Mouse (Mus musculus): ENCODE measurements around the gene Tat. TPM values are rescaled to one million over a fixed set of nuclear protein-coding genes. Genes with fewer than 3 reads are reported as not detected.

Tat gene
- polyA plus RNA-seq, 1 experiment from 2014 or later, result not detected

DNA sequence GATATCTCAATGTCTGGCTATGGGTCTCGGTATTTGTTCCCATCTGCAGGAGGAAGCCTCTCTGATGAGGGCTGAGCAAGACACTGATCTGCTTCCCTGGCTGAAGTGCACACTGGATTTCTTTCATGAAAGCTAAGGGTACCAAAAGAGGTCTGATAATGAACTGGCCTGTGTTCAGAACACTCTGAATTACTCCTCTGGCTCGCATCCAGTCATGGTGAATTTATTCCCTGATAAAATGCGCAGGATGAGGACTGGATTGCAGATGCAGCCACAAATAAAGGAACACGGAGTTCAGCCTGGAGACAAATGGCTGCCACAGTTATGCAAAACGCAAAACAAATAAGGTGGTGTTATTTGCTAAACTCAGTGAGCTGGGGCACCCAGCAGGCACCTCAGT, 6.3 kb upstream of the Tat start:
- Histone ChIP-seq H3K9ac (no peak overlapping the region), H3K9me3 (no peaks in the 10 kb centered on the region), H3K4me3 (no peak overlapping the region), H3K4me2 (replicated peaks) (no peak overlapping the region), H3K27ac (no peak overlapping the region), H3K4me1 (no peaks in the 10 kb centered on the region), H3K36me3 (no peaks in the 10 kb centered on the region), H3K27me3 (0 out of 2 replicates have a peak, but pooled peaks cover 2% of the 10 kb centered on the region)
- ATAC-seq (ENCODE audit: insufficient number of reproducible peaks, insufficient read depth, low FRiP score, low TSS enrichment), result no peak
- 48% methylated on average over 5 of the region's 5 CpGs for WGBS

DNA sequence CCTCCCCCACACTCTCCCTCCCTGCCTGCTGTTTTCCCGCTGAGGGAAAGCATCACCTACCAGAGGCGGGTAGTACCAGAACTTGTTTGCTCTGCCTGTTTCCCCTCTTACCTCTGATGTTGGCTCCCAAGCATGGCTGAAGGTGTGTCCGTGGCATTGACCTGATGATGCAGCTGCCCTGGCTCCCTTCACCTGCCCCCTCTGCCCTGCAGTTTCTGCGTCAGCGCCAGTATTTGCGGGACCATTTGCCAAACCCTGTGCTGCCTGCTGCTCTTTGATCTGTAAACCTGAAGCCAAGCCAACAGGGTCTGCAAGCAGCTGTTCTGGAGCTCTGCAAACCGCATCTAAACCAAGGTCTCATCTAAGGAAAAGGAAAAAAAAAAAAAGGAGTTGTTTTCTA, 3.9 kb upstream of the Tat start:
- ATAC-seq (ENCODE audit: insufficient number of reproducible peaks, insufficient read depth, low FRiP score, low TSS enrichment), result no peak
- no peak overlapping the region for H3K27ac ChIP-seq
- no peaks in the 10 kb centered on the region for H3K36me3 ChIP-seq
- WGBS, result 73% methylated on average over 7 of the region's 7 CpGs
- 0 out of 2 replicates have a peak, but pooled peaks cover 2% of the 10 kb centered on the region for H3K27me3 ChIP-seq
- H3K4me1 ChIP-seq, result no peaks in the 10 kb centered on the region
- no peak overlapping the region for H3K4me2 ChIP-seq (replicated peaks)
- no peaks in the 10 kb centered on the region for H3K9me3 ChIP-seq
- no peak overlapping the region for H3K4me3 ChIP-seq
- H3K9ac ChIP-seq, result no peak overlapping the region

DNA sequence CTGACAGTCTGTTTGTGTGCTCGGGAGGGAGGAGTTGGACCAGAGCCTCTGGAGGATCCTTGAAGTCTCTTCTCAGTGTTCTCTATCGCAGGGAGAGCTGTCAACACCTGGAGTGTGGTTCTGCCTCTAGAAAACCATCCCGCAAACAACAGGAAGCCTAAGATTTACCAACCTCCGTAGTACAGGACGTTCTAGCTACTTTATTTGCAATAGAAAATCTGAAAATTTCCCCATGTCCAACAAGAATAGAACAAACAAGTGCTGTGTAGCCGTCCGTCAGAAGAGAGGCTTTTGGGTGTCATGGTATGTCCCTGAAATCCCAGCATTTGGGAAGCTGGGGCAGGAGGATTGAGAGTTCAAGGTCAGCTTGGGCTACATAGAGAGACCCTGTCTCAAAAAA, 2.5 kb upstream of the Tat start:
- Histone ChIP-seq H3K4me1 (no peaks in the 10 kb centered on the region), H3K4me2 (replicated peaks) (no peak overlapping the region), H3K27ac (no peak overlapping the region), H3K9me3 (no peaks in the 10 kb centered on the region), H3K4me3 (no peak overlapping the region), H3K9ac (no peak overlapping the region), H3K27me3 (0 out of 2 replicates have a peak, but pooled peaks cover 2% of the 10 kb centered on the region), H3K36me3 (no peaks in the 10 kb centered on the region)
- 82% methylated on average over 7 of the region's 7 CpGs for WGBS
- no peak for ATAC-seq (ENCODE audit: insufficient number of reproducible peaks, insufficient read depth, low FRiP score, low TSS enrichment)

DNA sequence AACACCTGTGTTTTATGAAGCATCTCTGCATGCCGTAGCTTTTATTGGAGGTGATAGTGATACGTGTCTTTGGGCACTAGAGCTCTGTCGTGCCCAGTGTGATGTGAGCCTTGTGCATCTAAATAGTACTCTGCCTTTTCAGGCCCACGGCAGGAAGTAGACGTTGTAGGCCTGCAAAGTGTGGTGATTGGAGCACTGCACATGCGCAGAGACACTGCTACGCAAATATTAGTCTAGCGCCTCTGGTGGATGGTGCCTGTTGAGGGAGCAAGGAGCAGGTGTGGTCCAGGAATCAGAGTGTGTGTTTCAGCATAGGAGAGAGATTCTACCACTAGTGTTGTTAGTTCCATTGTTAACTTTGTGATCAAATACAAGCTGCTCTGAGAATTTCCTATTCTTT, 1.1 kb upstream of the Tat start:
- H3K4me3 ChIP-seq, result no peak overlapping the region
- no peak overlapping the region for H3K27ac ChIP-seq
- no peaks in the 10 kb centered on the region for H3K36me3 ChIP-seq
- H3K9ac ChIP-seq, result no peak overlapping the region
- no peak for ATAC-seq (ENCODE audit: insufficient number of reproducible peaks, insufficient read depth, low FRiP score, low TSS enrichment)
- H3K4me1 ChIP-seq, result no peaks in the 10 kb centered on the region
- WGBS, result 91% methylated on average over 8 of the region's 8 CpGs
- H3K27me3 ChIP-seq, result 0 out of 2 replicates have a peak, but pooled peaks cover 2% of the 10 kb centered on the region
- H3K9me3 ChIP-seq, result no peaks in the 10 kb centered on the region
- no peak overlapping the region for H3K4me2 ChIP-seq (replicated peaks)

DNA sequence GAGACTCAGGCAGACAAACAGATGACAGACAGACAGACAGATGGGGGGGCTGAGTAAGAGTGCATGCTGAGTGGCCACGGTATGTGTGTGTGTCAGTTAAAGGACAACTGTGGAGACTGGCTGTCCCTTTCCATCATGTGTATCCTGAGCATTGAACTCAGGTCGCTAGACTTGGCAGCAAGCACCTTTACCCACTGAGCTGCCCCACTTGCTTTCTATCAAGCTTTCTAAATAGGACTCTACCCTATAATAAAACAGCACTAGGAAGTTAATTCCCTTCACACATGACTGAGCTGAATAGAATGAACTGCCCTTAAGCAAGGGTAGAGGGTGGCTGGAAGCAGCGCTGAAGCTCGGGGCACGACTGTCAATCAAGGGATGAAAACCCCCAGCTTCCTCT, 1.9 kb downstream of the Tat start:
- Histone ChIP-seq H3K9ac (no peak overlapping the region), H3K9me3 (no peaks in the 10 kb centered on the region), H3K4me2 (replicated peaks) (no peak overlapping the region), H3K4me3 (no peak overlapping the region), H3K36me3 (no peaks in the 10 kb centered on the region), H3K27ac (no peak overlapping the region), H3K27me3 (no peaks in the 10 kb centered on the region), H3K4me1 (no peaks in the 10 kb centered on the region)
- ATAC-seq (ENCODE audit: insufficient number of reproducible peaks, insufficient read depth, low FRiP score, low TSS enrichment), result no peak
- 72% methylated on average over 5 of the region's 5 CpGs for WGBS

DNA sequence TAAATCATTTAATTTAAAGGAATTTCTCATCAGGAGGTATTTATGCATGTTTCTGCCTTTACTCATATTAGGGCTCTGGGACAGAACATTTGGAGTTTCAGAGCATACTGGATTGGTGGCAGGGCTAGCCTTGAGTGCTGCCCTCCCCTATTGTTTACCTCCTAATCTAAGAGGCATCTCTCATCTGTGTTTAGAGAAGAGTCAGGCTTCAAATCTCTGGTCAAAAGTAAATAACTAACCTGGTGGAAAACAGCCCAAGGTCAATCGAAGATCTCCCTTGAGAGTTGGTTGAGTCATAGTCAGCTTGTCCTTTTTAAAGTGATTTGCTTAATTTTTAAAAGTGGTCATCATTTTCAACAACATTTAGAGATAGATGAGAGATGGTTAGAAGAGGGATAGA, 2.7 kb downstream of the Tat start:
- no peak for ATAC-seq (ENCODE audit: insufficient number of reproducible peaks, insufficient read depth, low FRiP score, low TSS enrichment)

DNA sequence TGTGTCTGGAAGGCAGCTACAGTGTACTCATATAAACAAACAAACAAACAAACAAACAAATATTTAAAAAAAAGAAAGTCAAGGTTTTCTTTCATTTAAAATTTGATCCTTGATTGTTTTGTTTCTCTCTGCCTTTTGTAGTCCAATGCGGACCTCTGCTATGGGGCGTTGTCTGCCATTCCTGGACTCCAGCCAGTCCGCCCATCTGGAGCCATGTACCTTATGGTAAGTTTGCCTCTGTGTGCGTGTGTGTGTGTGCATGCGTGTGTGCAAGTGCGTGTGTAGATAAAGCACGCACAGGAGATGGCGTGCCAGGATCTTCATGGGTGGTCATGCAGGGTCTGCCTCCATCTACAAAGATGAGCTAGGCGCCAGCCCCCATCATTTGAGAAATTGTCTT, 7.1 kb downstream of the Tat start:
- H3K36me3 ChIP-seq, result no peaks in the 10 kb centered on the region
- no peak overlapping the region for H3K4me3 ChIP-seq
- H3K4me1 ChIP-seq, result no peaks in the 10 kb centered on the region
- H3K4me2 ChIP-seq (replicated peaks), result no peak overlapping the region
- no peaks in the 10 kb centered on the region for H3K27me3 ChIP-seq
- no peaks in the 10 kb centered on the region for H3K9me3 ChIP-seq
- H3K27ac ChIP-seq, result no peak overlapping the region
- WGBS, result 92% methylated on average over 9 of the region's 9 CpGs
- no peak overlapping the region for H3K9ac ChIP-seq
- no peak for ATAC-seq (ENCODE audit: insufficient number of reproducible peaks, insufficient read depth, low FRiP score, low TSS enrichment)

More for the DNA sequence above, 2.7 kb downstream of the Tat start:
- 89% methylated on average over 1 of the region's 1 CpGs for WGBS
- Histone ChIP-seq H3K36me3 (no peaks in the 10 kb centered on the region), H3K4me3 (no peak overlapping the region), H3K27me3 (no peaks in the 10 kb centered on the region), H3K27ac (no peak overlapping the region), H3K9me3 (no peaks in the 10 kb centered on the region), H3K9ac (no peak overlapping the region), H3K4me2 (replicated peaks) (no peak overlapping the region), H3K4me1 (no peaks in the 10 kb centered on the region)

DNA sequence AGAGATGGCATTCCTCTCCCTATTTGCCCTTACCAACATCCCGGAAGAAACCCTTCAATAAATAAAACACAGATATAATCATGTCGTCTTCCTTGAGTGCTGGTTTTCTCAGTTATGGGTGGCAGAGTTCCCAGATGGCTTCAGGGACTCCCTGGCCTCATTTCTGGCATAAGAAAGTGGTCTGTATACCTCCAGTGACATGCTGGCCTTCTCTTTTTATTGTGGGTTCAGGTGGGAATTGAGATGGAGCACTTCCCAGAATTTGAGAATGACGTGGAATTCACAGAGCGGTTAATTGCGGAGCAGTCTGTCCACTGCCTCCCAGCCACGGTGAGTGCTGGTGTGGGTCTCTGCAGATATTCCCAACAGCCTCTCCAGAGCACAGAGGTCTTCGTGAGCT, 7.8 kb downstream of the Tat start:
- no peak overlapping the region for H3K27ac ChIP-seq
- no peak overlapping the region for H3K9ac ChIP-seq
- no peaks in the 10 kb centered on the region for H3K27me3 ChIP-seq
- no peak overlapping the region for H3K4me3 ChIP-seq
- WGBS, result 76% methylated on average over 7 of the region's 7 CpGs
- H3K9me3 ChIP-seq, result no peaks in the 10 kb centered on the region
- no peaks in the 10 kb centered on the region for H3K36me3 ChIP-seq
- H3K4me2 ChIP-seq (replicated peaks), result no peak overlapping the region
- no peaks in the 10 kb centered on the region for H3K4me1 ChIP-seq
- no peak for ATAC-seq (ENCODE audit: insufficient number of reproducible peaks, insufficient read depth, low FRiP score, low TSS enrichment)

DNA sequence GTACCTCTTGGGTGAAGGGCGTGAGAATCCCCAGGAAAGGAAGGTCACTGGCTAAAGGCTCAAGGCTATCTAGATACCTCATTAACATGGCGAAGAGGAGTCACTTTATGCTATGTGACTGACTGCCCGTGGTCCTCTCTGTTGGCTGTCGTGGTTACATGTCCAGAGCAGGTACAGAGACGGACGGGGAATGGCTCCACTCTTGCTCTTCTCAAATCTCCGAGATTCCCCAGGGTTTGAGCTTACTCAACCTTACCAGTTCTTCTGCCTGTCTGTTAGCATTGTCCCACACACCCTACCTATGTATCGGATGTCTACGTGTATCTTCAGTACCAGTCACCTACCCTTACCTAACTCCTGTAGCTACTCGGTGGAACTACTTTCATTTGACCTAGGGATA, 9.7 kb downstream of the Tat start:
- Histone ChIP-seq H3K4me3 (no peak overlapping the region), H3K27me3 (no peaks in the 10 kb centered on the region), H3K9ac (no peak overlapping the region), H3K27ac (no peak overlapping the region), H3K9me3 (no peaks in the 10 kb centered on the region), H3K4me1 (no peaks in the 10 kb centered on the region), H3K4me2 (replicated peaks) (no peak overlapping the region), H3K36me3 (no peaks in the 10 kb centered on the region)
- ATAC-seq (ENCODE audit: insufficient number of reproducible peaks, insufficient read depth, low FRiP score, low TSS enrichment), result no peak
- WGBS, result 85% methylated on average over 10 of the region's 10 CpGs

DNA sequence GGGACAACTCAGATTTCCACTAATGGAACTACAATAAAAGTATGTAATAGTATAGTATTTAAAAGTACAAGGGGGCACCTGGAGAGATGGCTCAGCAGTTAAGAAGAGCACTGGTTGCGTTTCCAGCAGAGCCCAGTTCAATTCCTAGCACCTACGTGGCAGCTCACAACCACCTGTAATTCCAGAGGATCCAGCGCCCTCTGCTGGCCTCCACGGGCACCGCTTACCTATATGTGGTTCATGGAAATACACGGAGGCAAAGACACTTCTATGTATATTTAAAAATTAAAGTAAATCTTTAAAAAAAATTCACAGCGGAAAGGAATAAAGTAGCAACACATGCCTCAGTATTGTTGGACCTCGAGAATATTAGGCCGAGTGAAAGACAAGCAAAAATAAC, 12.7 kb downstream of the Tat start:
- Histone ChIP-seq H3K4me2 (replicated peaks) (no peak overlapping the region), H3K27ac (no peak overlapping the region), H3K4me3 (no peak overlapping the region), H3K4me1 (no peaks in the 10 kb centered on the region), H3K9ac (no peak overlapping the region), H3K36me3 (no peaks in the 10 kb centered on the region), H3K27me3 (no peaks in the 10 kb centered on the region), H3K9me3 (no peaks in the 10 kb centered on the region)
- 39% methylated on average over 9 of the region's 9 CpGs for WGBS
- ATAC-seq (ENCODE audit: insufficient number of reproducible peaks, insufficient read depth, low FRiP score, low TSS enrichment), result no peak

DNA sequence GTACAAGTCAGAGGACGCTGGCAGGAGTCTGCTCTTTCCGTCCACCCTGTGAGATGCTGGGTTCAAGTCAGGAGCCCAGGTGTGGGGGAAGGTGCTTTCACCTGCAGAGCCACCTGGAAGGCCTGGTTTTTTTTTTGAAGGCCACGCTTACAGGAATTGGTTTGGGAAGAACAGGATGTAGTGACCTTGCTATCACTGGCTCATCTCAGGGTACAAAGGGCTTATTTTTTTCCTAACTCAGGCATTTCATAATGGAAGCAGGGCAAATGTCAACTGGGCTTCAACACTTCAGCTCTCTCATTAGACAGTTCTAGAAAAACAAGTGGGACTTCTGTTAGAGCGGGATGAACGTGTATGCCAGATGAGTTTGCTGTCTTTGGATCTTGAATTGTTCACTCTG, 14.1 kb downstream of the Tat start:
- 72% methylated on average over 5 of the region's 5 CpGs for WGBS
- Histone ChIP-seq H3K4me1 (no peaks in the 10 kb centered on the region), H3K27me3 (no peaks in the 10 kb centered on the region), H3K27ac (no peak overlapping the region), H3K4me2 (replicated peaks) (no peak overlapping the region), H3K4me3 (no peak overlapping the region), H3K9me3 (no peaks in the 10 kb centered on the region), H3K9ac (no peak overlapping the region), H3K36me3 (no peaks in the 10 kb centered on the region)
- no peak for ATAC-seq (ENCODE audit: insufficient number of reproducible peaks, insufficient read depth, low FRiP score, low TSS enrichment)

DNA sequence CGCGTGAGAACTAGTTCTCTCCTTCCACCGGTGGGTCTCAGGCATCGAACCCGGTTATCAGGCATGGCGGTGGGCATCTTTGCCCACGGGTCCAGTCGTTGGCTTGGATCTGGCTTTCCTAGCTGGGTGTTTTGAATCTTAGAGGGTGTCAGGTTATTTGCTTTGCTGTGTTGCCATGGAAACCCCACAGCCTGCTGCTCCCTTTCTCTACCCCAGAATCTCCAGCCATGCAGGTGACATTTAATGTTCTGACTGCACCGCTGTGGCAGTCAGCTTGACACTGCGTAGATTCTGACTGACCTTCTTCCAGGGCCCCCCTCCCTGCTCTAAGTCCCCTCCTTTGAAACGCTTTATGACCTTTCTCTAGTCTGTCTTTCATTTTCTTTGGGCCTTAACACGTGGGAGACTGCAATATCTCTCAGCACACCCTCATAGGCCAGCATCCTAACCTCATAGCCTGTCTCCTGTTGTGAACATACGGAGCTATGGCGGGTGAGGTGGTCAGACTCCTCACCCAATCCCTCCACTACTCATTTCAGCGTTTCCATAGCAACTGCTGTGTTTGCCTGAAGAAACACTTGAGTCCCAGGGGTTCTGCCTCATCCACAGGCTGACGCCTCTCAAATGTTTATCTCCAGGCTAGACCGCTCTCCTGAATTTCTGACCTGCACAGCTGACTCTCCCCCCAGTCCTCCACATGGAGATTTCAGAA, 16.2 kb downstream of the Tat start:
- Histone ChIP-seq H3K36me3 (no peaks in the 10 kb centered on the region), H3K4me3 (no peak overlapping the region), H3K9ac (no peak overlapping the region), H3K9me3 (no peaks in the 10 kb centered on the region), H3K4me2 (replicated peaks) (no peak overlapping the region), H3K27ac (no peak overlapping the region), H3K4me1 (no peaks in the 10 kb centered on the region), H3K27me3 (no peaks in the 10 kb centered on the region)
- 66% methylated on average over 17 of the region's 17 CpGs for WGBS
- ATAC-seq (ENCODE audit: insufficient number of reproducible peaks, insufficient read depth, low FRiP score, low TSS enrichment), result no peak

All from embryonic facial prominence, embryonic 12.5 days (tissue).